Mouse (Mus musculus) forelimb bud, embryonic 11.5 days (tissue): ENCODE results near the gene Sipa1l3.

Source experiments
- DNase-seq: peaks from one replicate; pipeline ENCODE4 v3.0.0-alpha.2; 2012; ENCODE audit warnings: low read depth, low spot score

Gene Sipa1l3

GRCm38 (mm10) chr7:29505337-29506318 is 12.8 kb downstream of the Sipa1l3 start:
- DNase-seq, result no peak

GRCm38 (mm10) chr7:29504683-29505290 is 13.7 kb downstream of the Sipa1l3 start:
- no peak for DNase-seq

- DNase-seq, result no peak
These were observed 14.8 kb downstream of the Sipa1l3 start for GRCm38 (mm10) chr7:29503616-29504015.

GRCm38 (mm10) chr7:29501214-29501613 is 17.2 kb downstream of the Sipa1l3 start:
- DNase-seq, result no peak

GRCm38 (mm10) chr7:29499071-29499470 is 19.4 kb downstream of the Sipa1l3 start:
- no peak for DNase-seq

GRCm38 (mm10) chr7:29496953-29497590 is 21.4 kb downstream of the Sipa1l3 start:
- DNase-seq, result no peak

GRCm38 (mm10) chr7:29496332-29496731 is 22.1 kb downstream of the Sipa1l3 start:
- DNase-seq, result no peak

- no peak for DNase-seq
These were observed 22.6 kb downstream of the Sipa1l3 start for GRCm38 (mm10) chr7:29495880-29496279.

- DNase-seq, result no peak
These were observed 23.6 kb downstream of the Sipa1l3 start for GRCm38 (mm10) chr7:29494854-29495253.

- no peak for DNase-seq
These were observed 24.4 kb downstream of the Sipa1l3 start for GRCm38 (mm10) chr7:29494015-29494414.

- DNase-seq, result no peak
These were observed 25.4 kb downstream of the Sipa1l3 start for GRCm38 (mm10) chr7:29492992-29493391.

GRCm38 (mm10) chr7:29491861-29492260 is 26.6 kb downstream of the Sipa1l3 start:
- no peak for DNase-seq

- DNase-seq, result no peak
These were observed 27.0 kb downstream of the Sipa1l3 start for GRCm38 (mm10) chr7:29491471-29491755.

GRCm38 (mm10) chr7:29490704-29491470 is 27.6 kb downstream of the Sipa1l3 start:
- DNase-seq, result no peak

GRCm38 (mm10) chr7:29489851-29490250 is 28.6 kb downstream of the Sipa1l3 start:
- DNase-seq, result no peak

- DNase-seq, result no peak
These were observed 29.1 kb downstream of the Sipa1l3 start for GRCm38 (mm10) chr7:29489364-29489763.

- no peak for DNase-seq
These were observed 31.7 kb downstream of the Sipa1l3 start for GRCm38 (mm10) chr7:29486753-29487152.

- DNase-seq, result no peak
These were observed 32.7 kb downstream of the Sipa1l3 start for GRCm38 (mm10) chr7:29485721-29486120.

- no peak for DNase-seq
These were observed 34.9 kb downstream of the Sipa1l3 start for GRCm38 (mm10) chr7:29483556-29483955.

GRCm38 (mm10) chr7:29481345-29482155 is 36.9 kb downstream of the Sipa1l3 start:
- no peak for DNase-seq
